Mouse (Mus musculus): ENCODE measurements around the gene Syce3.

Gene Syce3

GRCm38 (mm10) chr15:89421938-89422337, 11.6 kb upstream of the Syce3 start:
- no peak for DNase-seq (ENCODE audit: low spot score)

DNA sequence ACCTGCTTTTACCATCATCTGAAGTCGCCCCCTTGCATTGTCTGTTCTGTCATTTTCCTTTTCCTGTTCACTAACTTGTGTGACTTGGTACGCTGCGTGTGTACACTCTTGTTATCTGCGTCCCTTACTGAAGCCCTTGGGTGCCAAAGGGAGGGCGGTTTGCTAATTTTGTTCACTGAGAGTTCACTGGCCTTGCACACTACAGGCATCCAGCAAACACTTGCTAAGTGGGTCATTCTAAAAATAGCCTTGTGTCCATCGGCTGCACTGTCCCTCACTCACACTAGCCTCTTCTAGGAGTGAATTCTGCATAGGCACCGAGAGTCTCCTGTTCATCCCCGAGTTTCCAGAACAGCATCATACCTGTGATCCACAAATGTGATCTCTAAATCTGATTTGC, 5.0 kb upstream of the Syce3 start:
- DNase-seq (ENCODE audit: low spot score): no peak

DNA sequence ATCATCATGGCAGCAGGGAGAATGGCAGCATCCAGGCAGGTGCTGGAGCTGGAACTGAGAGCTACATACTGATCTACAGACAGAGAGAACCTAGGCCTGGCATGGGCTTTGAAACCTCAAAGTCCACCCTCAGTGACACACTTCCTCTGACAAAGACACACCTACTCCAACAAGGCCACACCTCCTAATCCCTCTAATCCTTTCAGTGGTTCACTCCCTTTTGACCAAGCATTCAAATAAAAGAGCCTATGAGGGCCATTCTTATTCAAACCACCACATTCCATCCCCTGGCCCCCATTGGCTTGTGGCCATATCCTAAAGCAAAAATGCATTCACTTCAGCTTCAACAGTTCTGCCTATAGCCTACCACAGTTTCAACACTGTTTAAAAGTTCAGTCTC, 3.6 kb downstream of the Syce3 start:
- no peak for DNase-seq (ENCODE audit: low spot score)

- DNase-seq (ENCODE audit: low spot score): no peak
Measured at GRCm38 (mm10) chr15:89404831-89405623, 5.3 kb downstream of the Syce3 start.

- no peak for DNase-seq (ENCODE audit: low spot score)
Measured at GRCm38 (mm10) chr15:89402471-89402870, 7.8 kb downstream of the Syce3 start.

GRCm38 (mm10) chr15:89399716-89400115, 10.6 kb downstream of the Syce3 start:
- no peak for DNase-seq (ENCODE audit: low spot score)

GRCm38 (mm10) chr15:89398146-89398545, 12.2 kb downstream of the Syce3 start:
- DNase-seq (ENCODE audit: low spot score): no peak

DNA sequence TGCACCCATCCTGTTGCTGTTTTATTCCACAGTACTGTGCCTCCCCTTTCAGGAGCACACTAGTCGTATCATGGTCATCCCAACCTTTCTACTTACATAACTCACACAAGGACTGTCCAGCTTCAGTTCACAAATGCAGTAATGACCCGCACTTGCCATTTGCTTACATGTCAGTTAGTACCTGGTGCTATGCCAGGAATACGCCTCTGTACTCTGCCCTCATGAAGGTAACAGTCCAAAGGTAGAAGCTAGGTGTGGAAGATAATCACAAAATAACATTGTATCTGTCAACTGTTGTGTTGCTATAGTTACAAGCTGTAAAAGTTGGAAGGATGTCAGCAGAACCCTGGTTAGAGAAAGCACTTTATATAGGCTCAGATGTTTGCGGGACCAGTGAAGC, 13.4 kb downstream of the Syce3 start:
- no peak for DNase-seq (ENCODE audit: low spot score)

DNA sequence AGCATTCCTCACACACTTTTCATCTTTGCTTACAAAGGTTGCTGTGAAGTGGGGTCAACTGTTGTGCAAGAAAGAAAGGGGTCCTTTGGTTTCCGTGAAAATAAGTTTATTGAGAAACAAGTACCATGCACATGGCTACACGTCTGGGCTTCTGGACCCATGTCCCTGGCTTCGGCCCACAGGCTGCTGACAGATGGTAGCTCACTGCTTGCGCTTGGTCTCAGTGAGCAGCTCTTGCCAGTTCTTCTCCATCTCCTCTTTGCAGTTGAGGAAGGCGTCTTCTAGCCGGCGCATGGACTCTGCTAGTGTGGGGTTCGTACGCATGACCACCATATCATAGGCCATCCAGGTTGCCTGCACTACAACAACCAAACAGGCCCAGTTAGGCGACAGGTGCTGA, 20.2 kb downstream of the Syce3 start:
- no peak for DNase-seq (ENCODE audit: low spot score)

DNA sequence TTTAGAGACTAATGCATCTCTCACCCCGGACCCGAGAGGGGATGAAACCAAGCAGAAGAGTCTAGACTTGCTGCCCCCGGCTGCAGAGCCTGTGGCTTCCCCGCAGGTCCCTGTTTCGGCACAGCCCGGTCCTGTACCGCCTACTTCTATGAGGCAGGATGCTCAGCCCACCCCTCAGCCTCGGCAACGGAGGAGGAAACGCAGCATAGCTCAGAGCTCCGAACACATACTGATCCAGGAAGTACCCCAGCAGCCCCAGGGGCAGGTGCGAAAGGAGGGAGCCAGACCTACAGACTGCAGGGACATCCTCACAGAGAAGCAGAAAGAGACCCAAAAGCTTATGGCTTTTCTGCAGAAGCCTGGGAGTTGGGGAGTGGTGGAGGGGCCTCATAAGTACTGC, 23.2 kb downstream of the Syce3 start:
- no peak for DNase-seq (ENCODE audit: low spot score)

DNA sequence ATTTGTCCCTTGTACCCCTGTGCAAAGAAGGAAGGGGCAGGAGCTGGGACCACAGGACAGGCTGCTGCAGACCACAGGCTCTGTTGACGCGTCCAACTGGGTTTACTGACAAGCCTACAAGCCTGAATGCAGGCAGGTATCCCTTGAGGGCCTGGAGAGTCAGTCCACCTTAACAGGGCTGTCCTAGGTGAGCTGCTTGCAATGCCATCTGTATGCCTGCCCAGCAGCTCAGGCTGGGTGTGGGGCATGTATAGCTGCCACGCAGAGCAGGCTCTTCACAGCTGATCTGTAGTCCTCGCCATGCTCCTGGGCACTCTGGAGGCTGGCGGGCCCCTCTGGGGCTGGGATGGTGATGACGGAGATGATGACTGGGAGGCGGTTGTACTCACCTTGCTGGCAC, 25.7 kb downstream of the Syce3 start, which contains the start of gene Klhdc7b:
Gene Klhdc7b, plus strand, starts transcription at position 301 of the 400 bp plus-strand sequence.
- no peak for DNase-seq (ENCODE audit: low spot score)

- no peak for DNase-seq (ENCODE audit: low spot score)
Measured at GRCm38 (mm10) chr15:89379429-89379828, 30.9 kb downstream of the Syce3 start.

DNA sequence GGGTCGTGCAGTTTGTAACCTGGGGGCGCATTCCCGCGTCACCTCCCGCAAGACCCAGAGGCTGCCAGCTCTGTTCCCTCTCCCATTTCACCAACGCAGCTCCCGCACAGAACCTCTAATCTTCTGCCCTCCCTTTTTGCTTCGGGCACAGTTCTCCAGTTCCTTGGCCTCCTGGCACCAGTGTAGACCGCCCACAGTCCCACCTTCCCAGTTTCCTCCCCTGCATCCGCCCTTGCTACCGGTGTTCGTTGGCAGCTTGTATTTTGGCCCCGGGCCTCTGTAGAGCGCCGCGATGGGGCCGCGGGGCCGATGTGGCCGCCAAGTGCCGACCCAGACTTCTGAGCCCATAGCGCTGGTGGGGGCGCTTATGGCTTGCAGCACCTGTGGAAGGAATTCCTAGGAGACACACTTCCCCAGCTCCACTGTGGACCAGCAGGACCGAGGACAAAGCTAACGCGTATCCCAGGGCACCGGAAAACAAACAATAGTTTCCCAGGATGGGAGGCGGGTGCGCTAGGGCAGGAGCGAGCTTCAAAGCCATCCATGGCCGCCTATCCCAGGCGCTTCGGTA, 31.4 kb downstream of the Syce3 start, which contains the start of gene Odf3b:
Gene Odf3b, minus strand, starts transcription at position 452 of the 571 bp plus-strand sequence.
- no peak for DNase-seq (ENCODE audit: low spot score)

- DNase-seq (ENCODE audit: low spot score): no peak
Measured at GRCm38 (mm10) chr15:89377938-89378828, 32.1 kb downstream of the Syce3 start.

- DNase-seq (ENCODE audit: low spot score): no peak
Measured at GRCm38 (mm10) chr15:89377362-89377761, 32.9 kb downstream of the Syce3 start.

DNA sequence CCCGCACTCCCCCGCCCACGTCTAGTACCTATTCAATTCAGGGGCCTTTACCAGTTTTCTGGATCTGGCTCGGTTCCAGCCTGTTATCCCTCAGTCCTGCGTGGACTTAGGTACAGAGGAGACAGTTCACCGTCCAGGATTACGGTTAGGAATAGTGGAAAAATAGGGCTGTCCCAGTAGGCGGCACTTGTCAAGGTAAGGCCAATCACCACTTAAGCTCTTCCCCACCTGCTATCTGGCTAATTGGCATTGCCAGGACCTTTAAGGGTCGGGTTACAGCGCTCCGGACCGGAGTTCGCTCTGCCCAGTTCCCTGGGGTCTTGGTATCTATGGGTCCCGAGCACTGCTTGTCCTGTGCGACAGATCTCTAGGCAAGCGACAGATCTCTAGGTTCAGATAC, 33.3 kb downstream of the Syce3 start, which contains the start of gene Tymp:
Gene Tymp, minus strand, starts transcription at position 83 of the 400 bp plus-strand sequence.
- DNase-seq (ENCODE audit: low spot score): no peak

DNA sequence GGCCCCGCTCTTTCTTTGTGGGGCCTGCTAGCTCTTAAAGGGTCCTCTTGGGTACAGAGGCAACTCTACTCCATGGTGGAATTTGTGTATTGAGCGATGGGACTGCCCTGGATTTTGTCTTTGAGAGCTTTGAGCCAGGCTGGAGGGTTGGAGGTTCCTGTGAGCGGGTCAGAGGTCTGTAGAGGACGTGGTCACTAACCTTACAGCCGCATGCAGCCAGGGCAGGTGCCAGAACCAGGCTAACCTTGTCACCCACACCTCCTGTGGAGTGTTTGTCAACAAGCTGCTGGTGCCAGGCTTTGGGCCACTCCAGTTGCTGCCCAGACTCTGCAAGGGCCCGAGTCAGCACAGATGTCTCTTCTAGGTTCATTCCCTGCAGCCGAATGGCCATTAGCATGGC, 34.3 kb downstream of the Syce3 start:
- DNase-seq (ENCODE audit: low spot score): no peak

- DNase-seq (ENCODE audit: low spot score): no peak
Measured at GRCm38 (mm10) chr15:89374801-89375534, 35.3 kb downstream of the Syce3 start.

DNA sequence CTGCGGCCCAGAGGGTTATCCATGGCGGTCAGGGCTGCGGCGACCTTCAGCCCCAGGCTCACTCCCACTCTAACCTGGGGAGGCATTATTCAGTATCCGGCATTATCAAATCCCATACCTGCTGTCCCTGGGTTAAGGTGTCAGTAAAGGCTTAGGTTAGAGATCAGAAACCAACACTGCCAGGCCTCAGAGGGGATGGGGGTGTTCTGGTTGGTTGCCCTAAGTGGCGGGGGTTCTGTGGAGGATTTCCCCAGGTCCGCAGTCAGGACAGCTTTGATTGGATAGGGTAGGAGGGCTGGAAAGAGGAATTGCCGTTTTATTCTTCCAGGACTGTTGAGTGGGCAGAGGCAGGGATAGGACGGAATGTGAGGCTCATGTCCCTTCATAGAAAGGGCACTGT, 36.0 kb downstream of the Syce3 start:
- no peak for DNase-seq (ENCODE audit: low spot score)

DNA sequence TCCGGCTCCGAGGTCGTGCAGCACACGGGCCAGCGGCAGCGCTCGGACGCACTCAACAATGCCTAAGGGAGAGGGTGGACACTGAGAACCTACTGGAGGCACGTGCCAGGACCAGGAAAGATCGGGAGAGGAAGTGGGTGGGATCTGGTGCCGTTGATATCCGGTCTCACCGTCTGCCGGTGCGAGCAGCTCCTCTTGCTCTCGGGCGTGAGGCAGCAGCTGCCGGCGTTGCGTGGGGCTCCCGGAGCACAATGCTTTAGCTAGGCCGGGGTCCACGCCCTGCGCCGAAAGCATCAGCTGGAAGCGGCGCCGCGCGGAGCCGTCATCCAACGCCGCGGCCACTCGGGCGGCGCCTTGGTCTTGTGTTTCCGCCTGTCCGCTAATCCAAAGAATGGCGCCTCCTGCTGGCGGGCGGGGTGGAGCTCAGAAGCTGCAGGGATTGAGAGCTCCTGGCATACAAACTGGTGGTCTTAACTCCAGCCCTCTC, 36.5 kb downstream of the Syce3 start, which contains the start of gene Sco2:
Gene Sco2, minus strand, starts transcription at position 85 of the 487 bp plus-strand sequence.
- peak; percentile 90 for DNase-seq (ENCODE audit: low spot score)

- DNase-seq (ENCODE audit: low spot score): peak; percentile 81
Measured at GRCm38 (mm10) chr15:89373027-89373761, 37.1 kb downstream of the Syce3 start.

Data from adipocyte (in vitro differentiated cells).